Mouse (Mus musculus) megakaryocyte progenitor cell, adult 5-6 weeks (primary cell): Measurements from ENCODE around the gene Stkld1. TPM values are rescaled to one million over a fixed set of nuclear protein-coding genes. Genes with fewer than 3 reads are reported as not detected.

Source experiments
- ATAC-seq: replicated peaks from 2 replicates; pipeline ENCODE4 v1.8.0; 2016; ENCODE audit warnings: mild to moderate bottlenecking, moderate TSS enrichment, inconsistent platforms; ENCODE audit not compliant: poor library complexity
- total RNA-seq, 2 experiments: library from RNA; stranded (forward) in 1 of 2; stranded (reverse) in 1 of 2; fragments of 157-497, 149-512 nt in 1 of 2; fragments of 200-1000 nt in 1 of 2; gene quantifications; 2 replicates each; pipeline versions ENCODE4 v1.2.3 to v1.2.4; 2015 to 2017

Gene Stkld1
- total RNA-seq, 2 experiments from 2014 or later, result 0.05 TPM; not detected in 1

DNA sequence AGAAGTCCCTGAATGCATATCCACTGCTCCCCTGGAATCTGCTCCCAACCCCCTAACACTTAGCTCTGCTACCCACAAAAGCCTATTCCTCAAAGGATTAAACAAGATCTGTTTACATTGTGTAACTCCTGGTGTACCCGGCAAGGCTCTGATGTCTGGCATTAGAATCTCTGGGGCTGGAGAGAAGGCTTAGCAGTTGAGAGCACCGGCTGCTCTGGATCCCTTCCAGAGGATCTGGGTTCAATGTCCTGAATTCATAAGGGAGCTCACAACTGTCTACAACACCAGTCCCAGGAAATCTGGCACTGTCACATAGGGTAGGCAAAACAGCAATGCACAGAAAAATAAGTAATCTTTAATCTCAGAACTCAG lies 23.6 kb downstream of the Stkld1 start:
- no peak for ATAC-seq

- no peak for ATAC-seq
These were observed 26.9 kb downstream of the Stkld1 start for GRCm38 (mm10) chr2:26960756-26961155.

DNA sequence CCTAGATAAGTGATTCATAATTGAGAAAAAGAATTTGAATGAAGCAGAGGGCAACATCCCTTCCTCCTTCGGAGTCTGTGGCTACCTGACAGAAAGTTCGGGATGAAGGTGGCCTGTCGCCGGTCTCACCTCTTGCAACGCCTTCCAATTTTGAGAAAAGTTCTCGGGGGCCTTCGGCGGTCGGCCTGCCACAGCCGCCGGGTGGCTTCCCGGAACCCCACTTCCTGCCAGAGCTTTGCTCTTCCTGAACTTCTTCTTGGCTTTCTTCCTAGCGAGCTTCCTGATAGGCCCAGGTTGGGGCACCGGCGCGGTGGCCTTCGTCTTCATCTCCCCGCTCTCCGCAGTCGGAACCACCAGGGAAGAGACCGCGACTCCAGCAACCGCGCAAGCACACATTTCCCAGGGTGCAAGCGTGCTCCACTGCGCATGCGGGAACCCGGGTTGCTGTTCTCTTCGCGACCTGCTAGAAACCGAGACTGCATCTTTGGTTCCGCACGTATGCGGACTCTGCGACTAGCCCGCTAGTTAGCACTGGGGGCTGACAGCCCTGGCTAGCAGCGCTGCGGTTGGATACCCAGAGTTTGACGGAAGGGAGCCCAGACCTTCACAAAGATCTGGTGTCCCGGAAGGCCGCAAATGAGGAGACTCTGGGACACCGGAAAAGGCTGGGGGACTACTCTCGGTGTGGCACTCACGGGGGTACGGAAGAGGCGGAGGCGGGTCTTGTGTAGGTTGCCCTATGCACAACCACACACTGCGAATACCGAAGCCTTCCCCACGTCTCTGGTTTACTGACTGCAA lies 30.3 kb downstream of the Stkld1 start, which contains the start of gene Rexo4:
Gene Rexo4 (minus strand): TSS at position 464 of the 801 bp plus-strand sequence.
- peak; percentile 95 for ATAC-seq

GRCm38 (mm10) chr2:26964724-26965370 lies 31.0 kb downstream of the Stkld1 start:
- peak; percentile 12 for ATAC-seq

- no peak for ATAC-seq
These were observed 33.4 kb downstream of the Stkld1 start for GRCm38 (mm10) chr2:26967262-26967661.

DNA sequence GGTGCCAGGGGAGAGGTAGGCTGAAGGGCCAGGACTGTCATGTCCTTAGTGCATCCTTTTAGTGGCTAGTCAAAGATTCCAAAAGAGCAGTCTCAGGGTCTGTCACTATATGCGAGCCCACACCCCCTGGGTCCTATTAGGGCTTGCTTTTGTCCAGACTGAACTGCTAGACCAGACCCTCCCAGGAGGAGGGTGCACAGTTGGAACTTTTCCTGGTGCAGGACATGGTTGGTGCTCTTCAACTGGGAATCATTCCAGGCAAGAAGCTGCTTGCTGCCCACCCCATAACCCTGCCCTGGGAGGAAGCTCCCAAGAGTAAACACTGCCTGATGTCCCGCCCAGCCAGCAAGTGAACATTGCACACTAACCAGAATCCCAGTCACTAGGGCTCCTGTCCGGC lies 39.3 kb downstream of the Stkld1 start, which contains the start of gene Adamts13:
Gene Adamts13 (plus strand): TSS at position 301 of the 400 bp plus-strand sequence.
- no peak for ATAC-seq

DNA sequence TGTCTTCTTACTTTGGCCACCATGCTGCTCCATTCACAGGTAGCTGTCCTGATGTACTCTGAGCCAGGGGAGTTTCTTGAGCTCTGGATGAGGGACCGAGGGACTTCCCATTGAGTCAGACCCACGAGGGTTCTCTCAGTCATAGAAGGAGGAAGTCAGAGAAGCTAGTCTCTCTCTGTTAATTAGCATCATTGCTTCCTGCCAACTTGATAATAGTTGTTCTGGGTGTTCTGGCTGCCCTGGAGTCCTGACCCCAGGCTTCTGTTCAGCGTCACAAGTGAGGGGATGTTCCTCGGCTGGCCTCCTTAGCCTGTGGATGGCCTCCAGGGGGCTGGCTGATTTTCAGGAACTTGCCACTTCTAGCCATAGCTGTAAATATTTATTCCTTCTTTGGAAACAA lies 40.1 kb downstream of the Stkld1 start:
- ATAC-seq, result 0 out of 2 replicates have a peak, but pooled peaks have one; percentile 29

DNA sequence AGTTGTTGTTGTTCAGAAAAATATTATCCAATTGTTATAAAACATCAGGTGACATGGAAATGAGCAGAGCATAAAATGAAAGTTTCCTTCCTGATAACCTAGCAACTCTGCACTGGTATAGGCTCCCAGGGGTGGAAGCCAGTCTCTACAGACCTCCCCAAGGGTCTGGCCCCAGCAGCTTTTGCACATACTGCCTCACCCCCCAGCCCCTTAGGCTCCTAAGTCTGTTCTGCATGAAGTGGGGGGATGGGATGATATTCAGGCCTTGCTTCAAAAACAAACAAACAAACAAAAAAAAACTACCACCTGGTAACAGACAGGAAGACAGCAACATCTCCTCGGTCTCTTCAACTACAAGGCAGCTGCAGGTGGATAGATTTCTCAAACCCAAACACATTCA lies 46.5 kb downstream of the Stkld1 start:
- no peak for ATAC-seq

- no peak for ATAC-seq
These were observed 50.3 kb downstream of the Stkld1 start for GRCm38 (mm10) chr2:26984179-26984578.

DNA sequence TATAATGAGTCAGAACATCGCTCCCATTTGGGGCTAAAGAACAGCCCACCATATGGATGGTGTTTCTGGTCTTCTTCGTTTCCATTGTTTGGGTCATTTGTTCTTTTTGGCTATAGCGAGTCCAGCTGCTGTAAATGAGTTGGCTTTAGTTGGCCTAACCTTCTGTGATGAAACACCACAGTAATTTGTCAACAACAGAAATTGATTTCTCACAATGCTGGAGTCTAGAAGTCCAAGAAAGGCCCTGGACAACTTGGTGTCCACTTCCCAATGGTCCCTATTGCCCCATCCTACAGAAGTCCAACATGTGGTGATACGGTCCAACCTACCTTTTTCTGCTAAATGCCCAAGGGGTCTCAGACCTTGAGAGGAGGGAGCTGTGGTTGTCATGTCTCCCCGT lies 50.8 kb downstream of the Stkld1 start:
- ATAC-seq, result no peak

DNA sequence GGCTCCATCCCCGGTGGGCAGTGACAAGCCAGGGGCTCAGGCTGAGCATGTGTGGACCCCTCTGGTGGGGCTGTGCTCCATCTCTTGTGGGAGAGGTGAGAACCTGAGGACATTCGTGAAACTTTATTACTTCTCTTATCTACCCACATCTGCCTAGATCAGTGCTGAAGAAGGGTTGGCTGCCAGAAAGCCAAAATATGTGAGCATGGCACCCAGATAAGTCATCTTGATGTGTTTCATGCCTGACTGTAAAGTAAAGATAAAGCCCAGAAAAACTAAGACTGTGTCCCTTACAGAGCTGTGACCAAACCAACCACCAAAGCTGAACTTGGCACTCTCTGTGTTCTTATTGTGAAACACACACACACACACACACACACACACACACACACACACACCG lies 60.1 kb downstream of the Stkld1 start:
- peak; percentile 63 for ATAC-seq

- ATAC-seq, result no peak
These were observed 63.7 kb downstream of the Stkld1 start for GRCm38 (mm10) chr2:26997498-26997897.

GRCm38 (mm10) chr2:26997993-26998392 lies 64.1 kb downstream of the Stkld1 start:
- no peak for ATAC-seq

Other genes with a start within 250 kb of the Stkld1 start
- gene Abo, start 69.1 kb upstream of the Stkld1 start, total RNA-seq (2015), result not detected in 2 replicates
- gene Abo, start 69.1 kb upstream of the Stkld1 start, total RNA-seq (2017), result not detected in 2 replicates
- 14.7 and 26.2 TPM in 2 replicates for gene Surf6, start 31.2 kb upstream of the Stkld1 start, total RNA-seq (2015)
- 50.7 and 56.8 TPM in 2 replicates for gene Surf6, start 31.2 kb upstream of the Stkld1 start, total RNA-seq (2017)
- gene Med22, start 23.4 kb upstream of the Stkld1 start, total RNA-seq (2015), result 7.2 and 7.7 TPM in 2 replicates
- 17.0 and 17.6 TPM in 2 replicates for gene Med22, start 23.4 kb upstream of the Stkld1 start, total RNA-seq (2017)
- 2,379 and 2,445 TPM in 2 replicates for gene Rpl7a, start 23.3 kb upstream of the Stkld1 start, total RNA-seq (2015)
- 2,150 and 2,311 TPM in 2 replicates for gene Rpl7a, start 23.3 kb upstream of the Stkld1 start, total RNA-seq (2017)
- 55.3 and 55.8 TPM in 2 replicates for gene Surf2, start 17.7 kb upstream of the Stkld1 start, total RNA-seq (2015)
- 62.8 and 86.7 TPM in 2 replicates for gene Surf2, start 17.7 kb upstream of the Stkld1 start, total RNA-seq (2017)
- 72.3 and 90.4 TPM in 2 replicates for gene Surf1, start 17.5 kb upstream of the Stkld1 start, total RNA-seq (2015)
- gene Surf1, start 17.5 kb upstream of the Stkld1 start, total RNA-seq (2017), result 51.3 and 73.5 TPM in 2 replicates
- gene Surf4, start 119 bp upstream of the Stkld1 start, total RNA-seq (2015), result 121 and 123 TPM in 2 replicates
- gene Surf4, start 119 bp upstream of the Stkld1 start, total RNA-seq (2017), result 107 and 114 TPM in 2 replicates
- gene Rexo4, start 30.3 kb downstream of the Stkld1 start, total RNA-seq (2015), result 24.9 and 25.2 TPM in 2 replicates
- gene Rexo4, start 30.3 kb downstream of the Stkld1 start, total RNA-seq (2017), result 88.4 and 127 TPM in 2 replicates
- gene Adamts13, start 39.4 kb downstream of the Stkld1 start, total RNA-seq (2015), result 0.15 and 1.3 TPM in 2 replicates
- not detected in 2 replicates for gene Adamts13, start 39.4 kb downstream of the Stkld1 start, total RNA-seq (2017)
- 15.9 and 18.2 TPM in 2 replicates for gene Cacfd1, start 75.9 kb downstream of the Stkld1 start, total RNA-seq (2015)
- 5.1 and 11.5 TPM in 2 replicates for gene Cacfd1, start 75.9 kb downstream of the Stkld1 start, total RNA-seq (2017)
- gene Slc2a6, start 94.0 kb downstream of the Stkld1 start, total RNA-seq (2015), result 2.7 and 2.9 TPM in 2 replicates
- gene Slc2a6, start 94.0 kb downstream of the Stkld1 start, total RNA-seq (2017), result 4.6 and 6.7 TPM in 2 replicates
- not detected in 2 replicates for gene Mymk, start 138.1 kb downstream of the Stkld1 start, total RNA-seq (2015)
- not detected in 2 replicates for gene Mymk, start 138.1 kb downstream of the Stkld1 start, total RNA-seq (2017)
- gene Adamtsl2, start 145.3 kb downstream of the Stkld1 start, total RNA-seq (2015), result not detected in 2 replicates
- gene Adamtsl2, start 145.3 kb downstream of the Stkld1 start, total RNA-seq (2017), result not detected in 2 replicates
- not detected in 2 replicates for gene Fam163b, start 208.4 kb downstream of the Stkld1 start, total RNA-seq (2015)
- gene Fam163b, start 208.4 kb downstream of the Stkld1 start, total RNA-seq (2017), result not detected in 2 replicates
- gene Dbh, start 231.2 kb downstream of the Stkld1 start, total RNA-seq (2015), result not detected in 2 replicates
- not detected in 2 replicates for gene Dbh, start 231.2 kb downstream of the Stkld1 start, total RNA-seq (2017)